Mouse (Mus musculus): ENCODE results near the gene Tmc4. TPM values are rescaled to one million over a fixed set of nuclear protein-coding genes. Genes with fewer than 3 reads are reported as not detected.

Tmc4 gene
- polyA plus RNA-seq, 1 experiment from 2014 or later, result 6.2 TPM

DNA sequence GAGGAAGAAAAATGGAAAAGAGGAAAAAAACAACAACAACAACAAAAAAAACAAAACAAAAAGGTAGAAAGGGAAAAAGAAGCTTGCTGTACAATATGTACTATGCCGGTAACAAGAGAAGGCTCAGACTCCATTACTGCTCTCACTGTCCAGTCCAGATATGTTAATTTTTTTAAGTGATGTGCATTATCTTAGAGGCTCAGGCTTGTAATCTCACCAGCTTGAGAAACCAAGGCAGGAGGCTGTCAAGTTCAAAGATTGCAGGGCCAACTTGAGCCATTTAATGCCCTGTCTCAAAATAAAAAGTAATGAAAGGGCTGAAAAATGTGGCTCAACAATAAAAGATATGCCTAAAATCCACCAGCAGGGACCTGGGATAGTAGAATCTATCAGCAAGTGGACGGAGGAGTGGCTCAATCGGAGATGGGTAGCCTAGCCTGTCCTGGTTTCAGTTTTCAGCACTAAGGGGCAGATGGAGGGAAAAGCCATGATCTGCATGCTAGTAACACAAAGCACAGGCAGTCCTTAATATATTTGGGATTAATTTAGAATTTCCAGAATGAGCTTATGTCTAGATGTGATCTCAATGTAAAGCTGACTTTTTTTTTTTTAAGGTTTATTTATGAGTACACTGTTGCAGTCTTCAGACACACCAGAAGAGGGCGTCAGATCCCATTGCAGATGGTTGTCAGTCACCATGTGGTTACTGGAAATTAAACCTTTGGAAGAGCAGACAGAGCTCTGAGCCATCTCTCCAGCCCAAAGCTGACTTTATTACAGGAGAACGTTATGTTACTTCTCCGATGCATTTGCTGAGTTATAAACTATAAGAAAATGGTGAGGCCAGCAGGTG, 60.7 kb downstream of the Tmc4 start:
- H3K4me3 ChIP-seq, result peak overlapping the region; percentile 83
- WGBS, result 43% methylated on average over 6 of the region's 6 CpGs
- no peak for ATAC-seq (ENCODE audit: low FRiP score, low read depth)

DNA sequence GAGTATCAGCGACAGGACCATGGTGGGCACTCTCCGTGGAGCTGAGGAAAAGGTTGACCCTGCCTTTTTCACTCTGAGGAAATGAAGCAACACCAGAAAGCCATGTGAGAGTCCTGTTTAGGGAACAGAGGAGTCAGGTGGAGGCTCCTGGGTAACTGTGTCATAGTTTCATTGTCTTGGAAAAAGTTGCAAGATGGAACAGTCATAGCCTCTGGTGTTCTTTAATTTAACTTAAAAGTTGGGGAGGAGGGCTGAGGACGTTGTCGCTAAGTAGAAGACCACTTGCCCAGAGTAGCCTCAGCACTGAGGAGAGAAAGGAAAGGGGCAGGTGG, 61.3 kb downstream of the Tmc4 start, which contains the start of gene Oscar:
TSS of gene Oscar (minus strand) at position 101 of the 332 bp plus-strand sequence.
- Histone ChIP-seq H3K4me1 (peaks cover 9% of the 10 kb centered on the region; the same call in 1 of the 2 replicates), H3K9me3 (no peaks in the 10 kb centered on the region), H3K4me2 (replicated peaks) (peak within 1 kb of the TSS; percentile 88), H3K36me3 (peaks cover 21% of the 10 kb centered on the region), H3K4me3 (peak within 1 kb of the TSS; percentile 83), H3K27me3 (no peaks in the 10 kb centered on the region), H3K27ac (no peak within 1 kb of the TSS), H3K9ac (no peak within 1 kb of the TSS)
- WGBS, result 83% methylated on average over 4 of the region's 4 CpGs
- ATAC-seq (ENCODE audit: low FRiP score, low read depth), result no peak

More for the DNA sequence above, 60.7 kb downstream of the Tmc4 start:
- Histone ChIP-seq H3K27me3 (no peaks in the 10 kb centered on the region), H3K4me2 (replicated peaks) (peak overlapping the region; percentile 88), H3K27ac (no peak overlapping the region), H3K4me1 (peaks cover 9% of the 10 kb centered on the region; the same call in 1 of the 2 replicates), H3K9me3 (no peaks in the 10 kb centered on the region), H3K9ac (no peak overlapping the region; the same call in 1 of the 2 replicates), H3K36me3 (peaks cover 26% of the 10 kb centered on the region)

Small RNAs within 50 kb of the gene (microRNA-seq; reads per million reads assigned to microRNA genes)
- gene Mir3572, result 2.4 reads per million, percentile 8 among the genes with 10 or more reads in this experiment

Other genes with a start within 250 kb of the Tmc4 start
- 0.29 TPM in 1 of 2 replicates, not detected in the other for gene Tarm1, start 174.9 kb downstream of the Tmc4 start, polyA plus RNA-seq (2015; fragmentation: Nextera tagmentation; extraction: Ambion mirVana)
- gene Oscar, start 61.4 kb downstream of the Tmc4 start, polyA plus RNA-seq (2015; fragmentation: Nextera tagmentation; extraction: Ambion mirVana), result 0.08 and 0.14 TPM in 2 replicates
- gene Ndufa3, start 60.2 kb downstream of the Tmc4 start, polyA plus RNA-seq (2015; fragmentation: Nextera tagmentation; extraction: Ambion mirVana), result 435 and 440 TPM in 2 replicates
- 29.5 and 29.8 TPM in 2 replicates for gene Tfpt, start 47.6 kb downstream of the Tmc4 start, polyA plus RNA-seq (2015; fragmentation: Nextera tagmentation; extraction: Ambion mirVana)
- gene Prpf31, start 47.6 kb downstream of the Tmc4 start, polyA plus RNA-seq (2015; fragmentation: Nextera tagmentation; extraction: Ambion mirVana), result 121 and 124 TPM in 2 replicates
- gene Cnot3, start 32.3 kb downstream of the Tmc4 start, polyA plus RNA-seq (2015; fragmentation: Nextera tagmentation; extraction: Ambion mirVana), result 63.7 and 66.8 TPM in 2 replicates
- 19.0 and 20.3 TPM in 2 replicates for gene Leng1, start 11.7 kb downstream of the Tmc4 start, polyA plus RNA-seq (2015; fragmentation: Nextera tagmentation; extraction: Ambion mirVana)
- 268 and 271 TPM in 2 replicates for gene Tsen34, start 15.3 kb upstream of the Tmc4 start, polyA plus RNA-seq (2015; fragmentation: Nextera tagmentation; extraction: Ambion mirVana)
- gene Mboat7, start 16.0 kb upstream of the Tmc4 start, polyA plus RNA-seq (2015; fragmentation: Nextera tagmentation; extraction: Ambion mirVana), result 64.4 and 67.6 TPM in 2 replicates
- gene Rps9, start 26.4 kb upstream of the Tmc4 start, polyA plus RNA-seq (2015; fragmentation: Nextera tagmentation; extraction: Ambion mirVana), result 1,498 and 1,524 TPM in 2 replicates
- gene Pirb, start 42.8 kb upstream of the Tmc4 start, polyA plus RNA-seq (2015; fragmentation: Nextera tagmentation; extraction: Ambion mirVana), result 0.37 and 0.46 TPM in 2 replicates
- not detected in 2 replicates for gene Gm15448, start 148.1 kb upstream of the Tmc4 start, polyA plus RNA-seq (2015; fragmentation: Nextera tagmentation; extraction: Ambion mirVana)
- gene Pira2, start 167.5 kb upstream of the Tmc4 start, polyA plus RNA-seq (2015; fragmentation: Nextera tagmentation; extraction: Ambion mirVana), result 0.08 and 0.14 TPM in 2 replicates
- not detected in 2 replicates for gene Gm14548, start 220.6 kb upstream of the Tmc4 start, polyA plus RNA-seq (2015; fragmentation: Nextera tagmentation; extraction: Ambion mirVana)
- 0.06 TPM in 1 of 2 replicates, not detected in the other for gene Lilra6, start 237.9 kb upstream of the Tmc4 start, polyA plus RNA-seq (2015; fragmentation: Nextera tagmentation; extraction: Ambion mirVana)

Data from limb, embryonic 13.5 days (tissue).